Mouse (Mus musculus) heart, postnatal 10 days (tissue): Measurements from ENCODE around the gene Gm17359. TPM values are rescaled to one million over a fixed set of nuclear protein-coding genes. Genes with fewer than 3 reads are reported as not detected.

ENCODE experiments used
- total RNA-seq, 2 experiments: library from RNA; stranded (reverse); gene quantifications; 2 replicates each; pipeline ENCODE4 v1.2.3; 2021

Gm17359 gene
- total RNA-seq, 2 experiments from 2014 or later: not detected

Other genes with a start within 250 kb of the Gm17359 start
- gene Rapgef2, start 50.1 kb upstream of the Gm17359 start, total RNA-seq: 10 to 100 TPM; 40.2 to 51.6 TPM
- gene Fnip2, start 231.1 kb downstream of the Gm17359 start, total RNA-seq: 10 to 100 TPM; 15.3 to 19.0 TPM